Mouse (Mus musculus): ENCODE data around the gene Btbd8.

Gene Btbd8

GRCm38 (mm10) chr5:107449620-107450019 is 11.8 kb downstream of the Btbd8 start:
- no peak for DNase-seq (ENCODE audit: low read depth)

DNA sequence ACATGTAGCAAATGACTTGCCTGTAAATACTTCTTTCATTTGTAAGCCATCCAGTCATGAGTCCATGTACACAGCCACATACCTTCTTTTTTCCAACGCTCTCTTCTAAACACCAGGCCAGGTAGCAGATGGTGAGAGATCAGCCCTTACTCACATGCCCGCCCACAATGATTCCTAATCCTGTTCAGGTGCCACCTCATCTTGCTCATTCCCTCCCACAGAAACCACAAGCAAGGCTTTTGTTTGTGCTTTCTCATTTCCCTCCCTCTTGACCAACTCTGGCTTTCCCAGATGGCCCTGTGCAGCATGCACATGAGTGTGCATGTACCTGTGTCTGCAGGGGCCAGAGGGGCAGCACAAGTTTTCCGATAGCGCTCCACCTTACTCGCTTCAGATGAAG is 12.5 kb downstream of the Btbd8 start:
- DNase-seq (ENCODE audit: low read depth) = no peak

DNA sequence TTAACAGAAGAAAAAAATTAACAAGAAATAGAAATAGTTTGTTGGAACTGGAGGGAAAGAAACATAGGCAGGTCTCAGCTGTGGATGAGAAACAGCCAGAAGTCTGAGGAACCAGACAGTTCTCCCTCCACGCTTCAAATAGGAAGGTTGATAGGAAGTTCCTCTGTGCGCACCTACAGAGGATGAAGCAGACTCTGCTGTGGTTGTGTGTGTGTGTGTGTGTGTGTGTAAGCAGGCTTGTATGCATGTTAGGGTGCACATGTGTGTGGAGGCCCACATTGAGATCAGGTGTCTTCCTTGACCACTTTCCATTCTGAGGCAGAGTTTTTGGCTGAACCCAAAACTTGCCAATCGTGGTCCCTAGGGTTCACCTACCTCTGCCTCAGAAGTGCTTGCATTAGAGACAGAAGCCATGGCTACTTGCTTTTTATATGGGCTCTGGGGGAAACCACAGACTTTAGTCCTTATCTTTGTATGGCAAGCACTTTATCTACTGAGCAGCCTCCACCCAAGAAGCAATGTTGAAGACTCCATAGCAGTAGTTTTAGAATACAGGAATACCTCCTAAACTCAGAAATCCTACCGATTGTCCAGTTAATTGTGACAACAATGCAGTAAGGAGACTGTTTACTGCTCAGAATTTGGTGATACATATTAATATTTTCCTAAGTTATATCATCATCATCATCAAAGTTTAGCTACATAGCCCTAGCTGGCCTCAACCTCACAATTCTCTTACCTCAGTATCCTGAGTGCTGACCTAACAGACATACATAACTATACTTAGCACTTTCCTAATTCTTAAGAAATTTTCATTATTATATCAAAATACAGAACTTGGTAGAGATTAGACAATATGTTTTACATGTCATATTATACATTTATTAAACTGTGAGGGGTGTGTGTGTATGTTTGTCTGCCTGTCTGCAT is 24.6 kb downstream of the Btbd8 start:
- DNase-seq (ENCODE audit: low read depth) = no peak

DNA sequence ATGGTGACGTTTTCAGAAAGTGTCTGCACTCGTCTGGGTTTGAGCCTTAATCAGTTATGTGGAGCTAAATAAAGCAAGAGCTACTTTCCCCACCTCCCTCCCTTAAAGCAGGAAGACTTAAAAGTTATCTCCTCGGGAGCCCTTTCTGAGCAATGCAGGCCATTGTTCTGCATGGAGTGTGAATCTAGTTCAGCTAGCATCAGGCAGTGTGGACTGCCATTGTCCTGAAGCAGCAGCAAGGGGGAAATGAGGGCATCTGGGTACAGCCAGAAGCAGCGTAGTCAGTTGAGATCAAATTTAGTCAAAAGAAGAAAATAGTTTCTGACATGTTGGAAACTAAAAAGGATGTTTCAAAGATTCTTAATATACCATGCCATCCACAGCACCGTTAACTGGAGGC is 28.7 kb downstream of the Btbd8 start:
- no peak for DNase-seq (ENCODE audit: low read depth)

DNA sequence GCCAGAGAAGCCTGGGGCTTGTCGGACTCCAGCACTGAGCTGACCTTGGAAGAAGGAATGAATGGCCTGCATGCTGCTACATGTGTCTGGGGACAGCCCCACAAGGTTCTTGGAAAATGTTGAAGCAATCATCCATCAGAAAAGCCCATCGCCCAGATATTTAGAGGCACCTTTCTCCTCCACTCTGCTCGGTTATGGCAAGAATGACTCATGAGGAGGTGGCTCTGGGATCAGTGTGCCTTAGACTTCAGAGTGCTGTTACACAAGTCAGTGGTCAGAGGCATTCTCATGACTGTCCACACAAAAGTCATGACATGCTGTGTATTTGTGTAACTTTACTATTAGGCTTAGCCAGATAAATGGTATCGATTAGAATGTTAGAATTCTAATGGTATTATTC is 29.3 kb downstream of the Btbd8 start:
- DNase-seq (ENCODE audit: low read depth) = no peak

DNA sequence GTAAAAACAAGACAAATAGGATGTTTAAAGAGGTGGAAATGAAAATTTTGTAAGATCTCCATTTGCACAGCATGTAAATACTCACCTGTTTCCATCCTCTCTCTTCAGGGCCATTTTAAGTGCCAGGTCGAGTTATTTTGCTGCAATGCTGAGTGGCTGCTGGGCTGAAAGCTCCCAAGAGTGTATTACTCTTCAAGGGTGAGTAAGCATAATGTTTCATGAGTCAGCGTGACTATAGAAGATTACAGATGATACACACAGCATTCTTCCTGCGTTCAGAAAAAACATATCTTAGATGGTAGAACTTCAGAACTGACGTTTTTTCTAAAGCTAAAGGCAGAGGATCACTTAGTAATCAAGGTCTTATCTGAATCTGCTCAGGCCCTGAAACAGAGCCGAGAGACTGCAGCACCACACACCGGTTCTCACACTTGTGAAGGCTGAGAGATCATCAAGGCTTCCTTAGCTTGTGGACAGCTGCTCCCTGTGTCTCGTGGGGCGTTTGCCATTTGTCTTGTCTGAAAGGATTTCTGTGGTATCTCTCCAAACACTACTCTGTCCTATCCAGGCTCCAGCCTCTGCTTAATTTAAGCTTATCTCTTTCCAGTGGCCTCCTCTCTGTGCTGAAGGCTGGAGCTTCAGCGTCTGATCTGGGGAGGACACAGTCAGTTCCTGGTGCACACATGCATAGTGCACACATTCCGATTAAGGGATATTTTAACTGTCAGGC is 33.0 kb downstream of the Btbd8 start:
- DNase-seq (ENCODE audit: low read depth) = no peak

GRCm38 (mm10) chr5:107480194-107480593 is 42.4 kb downstream of the Btbd8 start:
- DNase-seq (ENCODE audit: low read depth) = no peak

DNA sequence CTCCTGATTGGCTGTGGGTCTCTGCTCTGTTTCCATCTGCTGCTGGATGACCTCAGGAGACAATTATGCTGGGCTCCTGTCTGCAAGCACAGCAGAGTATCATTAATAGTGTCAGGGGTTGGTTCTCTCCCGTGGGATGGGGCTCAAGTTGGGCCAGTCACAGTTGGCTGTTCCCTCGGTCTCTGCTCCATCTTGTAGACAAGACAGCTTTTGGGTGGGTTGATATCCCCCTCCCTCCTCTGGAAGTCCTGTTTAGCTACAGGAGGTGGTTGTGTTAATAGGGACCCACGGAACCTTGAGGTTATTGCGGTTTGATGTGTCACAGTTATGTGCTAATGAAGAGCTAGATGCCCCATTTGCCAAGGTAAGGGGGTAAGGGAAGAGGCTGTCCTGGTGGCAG is 51.2 kb downstream of the Btbd8 start:
- DNase-seq (ENCODE audit: low read depth) = no peak

DNA sequence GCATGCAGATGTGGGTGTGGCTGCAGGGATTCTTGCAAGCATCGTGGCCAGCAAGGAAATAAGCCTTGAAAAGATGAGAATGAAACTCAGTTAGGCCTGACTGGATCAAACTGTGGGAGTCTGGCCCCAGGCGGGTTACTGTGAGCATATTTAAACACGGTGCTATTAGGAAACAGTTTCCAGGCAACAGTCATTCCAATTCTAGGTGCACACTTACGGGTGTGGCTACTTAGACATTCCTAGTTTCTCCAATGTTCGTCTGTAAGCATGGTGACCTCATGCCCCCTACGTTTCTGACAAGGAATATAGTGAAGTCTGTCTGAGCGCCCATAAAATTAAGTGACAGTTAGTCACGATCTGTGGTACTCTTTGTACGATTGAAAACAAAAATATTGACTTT is 53.2 kb downstream of the Btbd8 start:
- no peak for DNase-seq (ENCODE audit: low read depth)

DNA sequence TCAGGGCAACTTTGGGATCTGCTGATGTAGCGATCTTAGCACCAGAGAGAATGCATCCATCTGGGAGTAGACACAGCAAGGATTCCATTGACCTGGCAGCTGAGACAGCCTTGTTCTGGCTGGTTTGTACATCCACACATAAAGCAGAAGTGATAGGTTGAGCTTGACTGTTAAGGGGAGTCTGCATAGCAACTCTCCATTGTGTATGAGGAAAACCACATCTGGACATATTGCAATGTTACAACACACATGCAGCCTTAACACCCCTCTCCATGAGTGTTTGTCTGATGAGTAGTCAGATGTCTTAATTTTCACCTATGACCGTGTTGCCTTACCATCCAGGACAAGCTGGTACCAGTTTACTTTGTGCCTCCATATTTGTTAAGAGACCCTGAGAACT is 54.7 kb downstream of the Btbd8 start:
- no peak for DNase-seq (ENCODE audit: low read depth)

DNA sequence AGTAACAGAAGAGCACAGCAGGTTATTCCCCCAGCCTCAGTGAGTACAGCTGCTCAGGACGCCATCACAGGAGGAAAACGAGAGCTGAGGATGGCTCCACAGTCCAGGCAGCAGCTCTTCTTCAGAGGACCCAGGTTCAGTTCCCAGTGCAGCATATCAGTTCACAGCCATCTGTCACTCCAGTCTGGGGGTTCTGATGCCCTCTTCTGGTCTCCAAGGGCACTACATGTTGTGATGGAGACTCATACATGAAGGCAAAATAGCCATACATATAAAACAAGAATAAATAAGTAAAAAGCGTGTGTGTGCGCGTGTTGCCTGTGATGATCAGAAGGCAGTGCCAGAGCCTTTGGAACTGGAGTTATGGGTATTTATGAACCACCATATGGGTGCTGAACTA is 57.0 kb downstream of the Btbd8 start:
- DNase-seq (ENCODE audit: low read depth) = peak; percentile 17

DNA sequence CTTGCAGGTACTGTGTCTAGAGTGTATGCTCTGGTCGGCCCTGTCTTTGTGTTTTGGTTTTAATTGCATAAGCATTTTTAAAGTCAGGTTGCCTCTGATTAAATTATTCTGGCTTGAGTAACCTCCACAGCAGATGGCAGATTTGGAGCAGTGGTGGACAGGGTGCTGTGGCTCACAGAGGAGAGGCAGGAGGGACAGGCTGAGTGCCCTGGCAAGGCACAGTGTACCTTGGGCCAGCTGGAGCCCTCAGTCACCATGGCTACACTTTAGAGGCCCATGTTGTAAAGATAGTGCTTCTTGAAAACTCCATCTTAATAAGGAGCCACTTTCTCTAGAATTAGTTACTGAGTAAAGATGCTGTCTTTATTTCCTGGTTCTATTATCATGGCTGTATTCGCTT is 58.2 kb downstream of the Btbd8 start:
- no peak for DNase-seq (ENCODE audit: low read depth)

DNA sequence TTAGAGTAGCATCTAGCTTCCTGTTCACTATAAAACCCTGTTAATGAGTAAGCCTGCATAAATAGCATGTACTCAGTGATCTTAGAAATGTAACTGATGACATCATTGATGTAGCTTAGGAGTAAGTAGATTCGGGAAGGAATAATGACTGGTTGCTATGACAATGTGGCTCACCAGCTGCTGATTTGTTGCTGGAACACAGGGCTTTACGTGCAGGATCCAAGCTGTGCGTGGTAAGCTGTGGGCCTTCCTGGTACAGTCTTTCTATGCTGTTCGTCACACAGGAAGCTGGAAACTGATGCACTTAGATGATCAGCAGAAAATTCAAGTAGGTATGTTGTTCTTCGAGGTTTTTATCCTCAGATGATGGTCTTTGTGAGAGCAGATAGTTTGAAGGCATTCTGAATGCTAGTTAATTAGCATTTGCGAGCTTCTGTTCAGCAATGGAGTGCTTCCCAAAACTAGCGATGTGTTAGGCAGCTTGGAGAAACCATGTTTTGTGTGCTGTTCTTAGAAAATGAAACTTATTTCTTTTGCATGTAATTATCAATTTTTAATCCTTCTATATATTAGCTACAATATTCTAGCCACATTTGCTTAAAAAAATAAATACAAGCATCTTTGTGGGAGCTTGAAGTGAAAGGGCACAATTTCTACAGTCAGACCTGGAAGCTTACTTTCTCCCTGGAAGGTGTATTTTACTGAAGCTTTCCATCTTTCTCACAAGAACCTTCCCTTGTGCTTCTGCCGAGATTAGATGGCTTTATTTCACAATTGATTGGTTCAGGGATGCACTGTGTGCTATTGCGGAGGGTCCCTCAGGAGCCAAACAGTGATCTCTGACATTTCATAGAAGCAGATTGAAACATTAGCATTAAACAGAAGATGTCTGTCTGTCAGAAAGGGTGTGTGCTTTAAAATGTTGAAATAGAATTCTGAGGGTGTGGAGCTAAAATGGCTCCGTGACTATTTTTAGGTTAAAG is 60.0 kb downstream of the Btbd8 start:
- peak; percentile 68 for DNase-seq (ENCODE audit: low read depth)

GRCm38 (mm10) chr5:107498806-107499310 is 61.1 kb downstream of the Btbd8 start:
- peak; percentile 18 for DNase-seq (ENCODE audit: low read depth)

GRCm38 (mm10) chr5:107499891-107500535 is 62.2 kb downstream of the Btbd8 start:
- no peak for DNase-seq (ENCODE audit: low read depth)

GRCm38 (mm10) chr5:107500741-107501140 is 62.9 kb downstream of the Btbd8 start:
- no peak for DNase-seq (ENCODE audit: low read depth)

DNA sequence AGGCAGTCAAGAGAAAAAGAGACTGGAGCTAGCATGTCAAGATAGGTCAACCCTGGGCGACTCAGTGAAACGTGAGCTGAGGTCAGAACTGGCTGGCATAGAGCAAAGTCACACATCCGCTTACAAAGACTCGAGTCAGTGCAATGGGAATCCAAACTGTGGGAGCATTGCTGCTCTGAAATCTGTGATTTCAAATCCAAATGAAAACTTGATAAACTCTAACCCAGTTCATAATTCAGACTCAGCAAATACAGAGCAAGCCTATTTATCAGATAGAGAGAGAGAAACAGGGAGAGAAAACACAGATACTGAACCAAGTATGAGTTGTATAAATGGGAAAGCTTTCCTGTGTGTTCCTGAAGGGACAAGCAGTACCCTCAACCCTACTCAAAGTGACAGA is 69.5 kb downstream of the Btbd8 start, which contains the start of gene Gm42669:
Gene Gm42669 (plus strand): TSS at position 301 of the 400 bp plus-strand sequence.
- DNase-seq (ENCODE audit: low read depth) = no peak

DNA sequence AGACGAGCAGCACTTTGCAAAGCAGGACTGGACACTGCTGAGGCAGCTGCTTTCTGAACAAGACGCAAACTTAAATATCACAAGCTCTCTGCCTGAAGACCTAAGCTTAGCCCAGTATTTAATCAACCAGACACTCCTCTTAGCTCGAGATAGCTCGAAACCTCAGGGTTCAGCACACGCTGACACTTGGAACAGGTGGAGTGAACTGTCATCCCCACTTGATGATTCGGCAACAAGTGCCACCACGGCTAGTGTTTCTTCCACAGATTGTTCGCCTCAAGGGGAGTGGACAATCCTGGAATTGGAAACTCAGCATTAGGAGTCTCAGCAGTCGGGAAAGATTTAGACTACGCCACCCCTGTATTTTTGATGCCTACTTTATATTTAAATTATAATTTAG is 72.7 kb downstream of the Btbd8 start:
- DNase-seq (ENCODE audit: low read depth) = no peak

GRCm38 (mm10) chr5:107511326-107511725 is 73.5 kb downstream of the Btbd8 start:
- DNase-seq (ENCODE audit: low read depth) = no peak

GRCm38 (mm10) chr5:107513583-107513982 is 75.8 kb downstream of the Btbd8 start:
- DNase-seq (ENCODE audit: low read depth) = peak; percentile 84

DNA sequence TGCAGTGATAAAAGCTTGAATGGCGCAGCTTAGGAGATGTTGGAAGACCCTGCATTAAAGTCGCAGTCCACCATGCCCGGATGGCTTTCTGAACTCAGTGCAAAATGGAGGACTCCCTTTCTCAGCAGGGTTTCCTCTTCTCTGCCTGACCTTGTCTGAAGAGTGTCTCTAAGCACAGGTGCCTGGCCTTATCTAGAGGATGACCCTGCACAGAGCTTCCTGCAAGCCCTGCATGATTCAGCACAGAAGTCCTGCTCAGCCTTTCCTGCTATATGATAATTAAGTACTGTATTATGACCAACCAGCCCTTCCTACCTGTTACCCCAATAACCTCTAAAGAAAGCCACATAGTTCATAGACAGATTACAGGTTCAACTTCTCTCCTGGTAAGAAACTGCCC is 77.7 kb downstream of the Btbd8 start:
- no peak for DNase-seq (ENCODE audit: low read depth)
